Mouse (Mus musculus) spleen, postnatal 36 days (tissue): ENCODE data around the gene Egfem1.

Source experiments
- DNase-seq, 2 experiments: peaks; one replicate each; pipeline ENCODE4 v3.0.0; 2022; ENCODE audit warnings: low spot score in 2 of 2, mixed read lengths in 1 of 2

Egfem1 gene

DNA sequence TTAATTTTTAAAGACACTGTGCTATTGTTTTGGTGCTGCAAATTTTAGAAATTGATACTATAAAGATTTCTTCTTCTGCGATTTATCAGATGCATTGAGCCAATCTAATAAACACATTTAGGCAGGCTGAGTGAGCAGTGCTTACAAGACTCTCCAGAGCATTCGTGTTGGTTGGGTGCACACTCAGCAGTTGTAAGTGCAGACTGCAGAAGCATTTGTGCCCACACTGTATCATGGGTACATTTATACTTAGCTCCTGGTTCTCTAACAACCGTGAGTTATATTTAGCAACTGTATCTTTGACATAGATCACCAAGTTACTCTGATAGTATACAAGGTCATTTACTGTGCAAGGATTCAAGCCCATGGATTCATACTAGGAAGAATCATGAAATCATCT lies 264.0 kb downstream of the Egfem1 start:
- no peak for DNase-seq

DNA sequence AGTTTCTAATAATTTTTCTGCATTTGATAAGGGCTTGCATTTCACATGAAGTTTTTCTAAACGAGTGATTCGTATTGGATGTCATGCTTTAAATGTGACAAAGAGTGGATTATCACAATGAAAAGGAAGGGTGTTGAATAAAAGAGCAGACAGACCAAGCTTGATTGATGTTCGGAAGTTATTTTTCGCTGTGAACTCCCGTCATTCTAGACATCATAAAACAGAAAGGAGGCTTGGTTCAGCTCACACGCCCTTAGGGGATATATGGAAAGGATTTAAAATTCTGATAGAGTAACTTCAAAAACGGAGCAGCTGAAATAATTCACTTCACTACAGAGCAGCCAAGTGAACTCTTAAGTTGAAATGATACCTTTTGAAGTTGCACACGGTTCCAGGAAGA lies 285.1 kb downstream of the Egfem1 start:
- DNase-seq, result no peak

DNA sequence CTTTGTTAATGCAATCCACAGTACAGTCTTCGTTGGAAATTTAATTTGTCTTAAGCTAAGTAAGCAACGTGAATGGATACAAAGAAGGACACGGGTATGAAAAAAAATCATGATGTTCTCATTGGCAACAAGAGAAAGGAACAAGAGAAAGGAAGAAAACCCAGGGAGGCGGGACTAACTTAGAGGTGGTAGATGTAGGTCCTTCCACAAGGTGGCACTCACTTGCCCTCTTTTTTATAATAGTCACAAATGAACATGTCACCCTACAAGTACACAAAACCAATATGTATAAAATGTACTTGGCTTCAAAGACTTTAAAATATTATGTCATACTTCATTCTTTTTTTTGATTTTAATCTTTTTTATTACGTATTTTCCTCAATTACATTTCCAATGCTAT lies 288.7 kb downstream of the Egfem1 start:
- no peak for DNase-seq

DNA sequence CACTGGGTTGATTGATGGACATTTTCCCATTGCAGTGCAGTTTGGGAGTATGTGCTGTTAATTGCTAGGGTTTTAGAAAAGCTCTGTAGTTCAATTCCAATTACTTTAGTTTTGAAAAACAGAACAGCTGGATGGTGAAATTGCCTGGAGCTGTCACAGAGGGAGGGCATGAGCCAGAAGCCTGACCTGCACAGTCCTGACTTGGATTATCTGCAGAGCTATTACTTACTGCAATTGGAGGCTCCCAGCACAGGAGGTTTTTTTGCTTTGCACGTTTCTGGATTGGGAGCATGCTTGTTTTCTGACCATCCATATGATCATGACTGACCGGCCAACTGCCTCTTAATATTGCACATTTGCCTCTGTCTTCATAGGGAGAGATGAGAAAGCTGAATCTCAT lies 299.4 kb downstream of the Egfem1 start:
- DNase-seq, result no peak

DNA sequence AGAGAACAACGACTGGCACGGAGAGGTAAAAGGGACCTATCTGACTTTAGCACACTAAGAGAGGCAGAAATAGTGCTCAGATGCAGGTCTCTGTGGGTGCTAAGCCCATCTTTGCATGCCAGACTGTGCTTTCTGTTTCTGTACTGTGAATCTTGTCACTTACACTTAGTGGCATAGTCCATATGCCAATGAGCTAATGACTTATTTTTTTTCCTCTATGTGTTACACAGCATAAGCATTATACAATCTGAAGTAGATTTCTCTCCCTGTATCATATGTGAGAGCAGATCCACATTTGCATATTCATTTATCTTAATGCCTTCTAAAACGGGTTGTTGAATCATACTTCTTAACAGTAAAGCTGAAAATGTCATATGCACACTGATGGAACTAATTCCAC lies 317.2 kb downstream of the Egfem1 start:
- DNase-seq, result no peak

DNA sequence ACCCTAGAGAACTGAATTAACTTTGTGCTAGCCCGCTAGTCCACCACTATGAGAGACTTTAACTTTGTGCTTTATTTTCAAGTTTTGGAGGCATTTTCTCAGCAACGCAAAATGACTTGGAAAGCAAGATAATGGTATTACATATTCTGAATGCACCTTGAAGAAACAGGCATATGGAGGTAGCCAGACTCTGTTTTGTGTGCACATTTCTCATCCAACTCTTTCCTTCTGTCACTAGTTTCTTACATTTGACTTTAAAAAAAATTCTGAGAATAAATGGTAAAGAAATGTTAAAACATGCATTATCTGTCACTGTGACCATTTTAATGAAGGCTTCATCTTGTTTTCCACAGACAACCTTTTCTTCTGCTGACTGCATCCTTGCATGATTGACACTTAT lies 339.8 kb downstream of the Egfem1 start:
- DNase-seq, result no peak

DNA sequence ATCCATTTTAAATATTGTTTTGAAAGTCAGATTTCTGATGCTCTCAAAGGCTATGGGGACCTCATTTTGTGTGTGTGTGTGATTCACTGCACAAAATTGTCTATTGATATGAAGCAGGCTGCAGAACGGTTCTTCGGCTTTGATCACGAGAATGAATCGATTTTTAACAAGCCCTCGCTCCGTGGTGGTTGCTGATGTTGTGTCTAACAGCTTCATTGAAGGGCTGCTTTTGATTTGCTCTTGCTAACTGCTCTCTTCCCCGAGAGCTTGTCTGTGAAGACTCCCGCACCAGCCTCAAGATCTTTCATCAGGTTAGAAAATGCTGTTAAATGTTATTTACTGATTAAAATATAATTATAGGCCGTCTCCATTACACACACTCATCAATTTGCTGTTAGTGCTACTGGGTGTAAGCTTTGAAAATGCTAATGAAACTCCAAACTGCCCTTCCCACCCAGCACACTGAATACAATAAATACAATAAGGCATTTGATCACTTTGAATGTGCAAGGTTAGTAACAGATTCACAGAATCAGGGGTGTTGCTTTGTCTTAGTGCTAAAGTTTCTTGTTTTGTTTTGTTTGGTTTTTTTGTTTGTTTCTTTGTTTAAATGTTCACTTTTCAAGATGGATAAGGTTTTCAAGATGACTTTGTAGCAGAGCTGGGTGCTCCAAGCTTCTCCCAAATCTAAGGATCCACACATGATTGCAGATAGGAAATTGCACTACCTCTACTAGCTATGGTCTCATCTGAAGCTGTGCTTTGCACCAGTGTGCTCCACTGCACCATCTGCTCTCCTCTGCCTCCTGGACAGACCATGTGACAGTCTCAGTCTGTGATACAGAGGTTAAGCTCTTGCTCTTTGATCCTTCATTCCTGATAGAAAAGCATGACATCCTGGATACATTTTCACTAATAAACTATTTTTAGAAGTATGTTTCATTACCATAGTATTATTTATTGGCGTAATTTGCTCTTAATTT lies 350.6 kb downstream of the Egfem1 start:
- DNase-seq, result no peak

DNA sequence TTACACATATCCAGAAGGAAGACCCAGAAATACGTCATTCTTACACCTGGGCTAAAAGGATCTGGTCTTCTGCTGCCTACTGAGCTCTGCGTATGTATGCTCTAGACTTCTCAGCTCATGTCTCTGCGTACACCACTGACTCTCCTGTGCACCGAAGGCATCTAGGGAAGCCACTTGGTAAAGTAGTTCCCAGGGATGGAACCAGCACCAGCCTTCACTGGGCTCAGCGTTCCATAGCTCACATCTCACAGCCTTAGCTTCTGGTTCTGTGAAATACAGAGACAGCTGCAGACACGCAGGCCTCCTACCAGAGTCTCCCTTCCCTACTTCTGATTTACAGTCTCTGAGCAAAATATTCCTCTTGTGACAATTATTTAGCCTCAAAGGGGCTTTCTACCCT lies 361.2 kb downstream of the Egfem1 start:
- DNase-seq, result no peak

DNA sequence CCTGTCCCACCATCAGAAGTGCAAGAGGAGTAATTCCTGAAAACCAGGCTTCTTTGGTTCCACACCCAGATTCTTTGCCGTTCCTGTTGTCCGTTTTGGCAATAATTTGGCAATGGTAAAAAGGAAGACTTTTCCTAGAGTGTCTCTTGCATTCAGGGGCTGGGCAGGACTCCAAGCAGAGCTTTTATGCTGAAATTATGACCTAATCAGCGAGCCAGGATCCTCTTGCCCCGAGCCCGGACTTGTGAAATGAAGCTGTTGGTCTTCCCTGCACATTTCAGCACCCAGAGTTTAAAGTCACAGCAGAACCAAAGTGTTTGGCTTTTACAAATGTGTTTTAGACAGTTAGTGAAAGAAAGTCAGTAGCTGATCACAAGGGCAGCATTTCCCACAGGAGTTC lies 362.8 kb downstream of the Egfem1 start:
- no peak for DNase-seq

DNA sequence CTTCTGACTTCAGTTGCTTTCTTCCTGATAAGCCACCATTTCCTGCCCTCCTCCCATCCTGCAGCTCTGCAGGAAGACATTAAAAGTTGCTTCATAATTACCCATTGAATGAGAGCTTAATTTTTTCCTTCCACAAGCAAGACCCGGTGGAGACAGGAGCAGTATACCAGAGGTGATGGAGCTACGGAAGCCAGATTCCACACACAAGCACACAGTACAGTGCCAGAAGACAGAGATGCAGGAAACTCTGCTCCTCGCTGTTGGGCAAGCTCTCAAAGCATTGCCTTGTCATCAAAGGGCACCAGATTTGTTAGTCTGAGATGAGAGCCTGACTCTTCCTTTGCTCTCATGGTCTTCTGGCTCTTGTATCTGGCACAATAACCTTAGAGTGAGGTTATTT lies 364.3 kb downstream of the Egfem1 start:
- no peak for DNase-seq

DNA sequence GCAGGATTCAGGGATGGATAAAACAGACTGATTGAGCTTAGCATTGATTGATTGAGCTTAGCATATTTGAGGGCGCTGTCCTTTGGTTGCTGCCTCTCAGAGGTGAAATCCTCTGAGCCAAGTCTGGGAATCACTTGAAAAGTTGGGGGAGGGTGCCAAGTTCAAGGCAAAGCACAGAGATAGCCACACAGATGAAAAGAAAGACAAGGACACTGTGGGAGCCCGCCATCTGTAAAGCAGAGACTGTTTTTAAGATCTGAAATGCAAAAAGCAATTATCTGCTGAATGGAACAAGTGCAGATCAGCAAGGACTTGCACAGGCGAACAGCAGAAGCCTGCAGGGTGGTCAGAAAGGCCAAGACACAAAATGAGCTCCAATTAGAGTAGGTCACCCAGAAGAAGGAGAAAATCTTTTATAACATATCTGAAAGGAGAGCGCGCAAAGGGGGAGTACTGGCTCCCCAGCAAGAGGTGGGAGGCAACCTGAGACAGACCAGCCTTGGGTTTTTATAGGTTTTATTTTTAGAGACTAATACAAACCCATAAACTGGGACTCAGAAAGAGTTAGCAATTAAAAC lies 367.1 kb downstream of the Egfem1 start:
- DNase-seq, result no peak

DNA sequence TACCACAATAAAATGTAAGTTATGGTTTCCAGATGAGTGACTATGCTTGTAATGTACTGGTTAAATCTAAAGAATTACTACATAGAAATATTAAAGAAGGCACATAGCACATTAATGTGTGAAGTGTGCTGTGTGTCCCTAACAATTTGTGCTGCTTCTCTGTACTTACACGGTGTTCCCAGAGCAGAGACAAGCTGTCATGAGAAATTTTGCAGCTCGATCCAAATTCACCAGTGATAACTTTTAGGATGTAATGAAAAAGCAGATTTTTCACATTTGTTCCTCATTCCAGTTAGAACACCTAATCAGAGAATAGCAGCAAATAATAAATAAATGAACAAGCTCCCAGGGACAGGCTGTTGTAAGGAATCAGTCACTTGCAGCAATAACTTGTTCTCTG lies 416.4 kb downstream of the Egfem1 start:
- DNase-seq, result no peak

DNA sequence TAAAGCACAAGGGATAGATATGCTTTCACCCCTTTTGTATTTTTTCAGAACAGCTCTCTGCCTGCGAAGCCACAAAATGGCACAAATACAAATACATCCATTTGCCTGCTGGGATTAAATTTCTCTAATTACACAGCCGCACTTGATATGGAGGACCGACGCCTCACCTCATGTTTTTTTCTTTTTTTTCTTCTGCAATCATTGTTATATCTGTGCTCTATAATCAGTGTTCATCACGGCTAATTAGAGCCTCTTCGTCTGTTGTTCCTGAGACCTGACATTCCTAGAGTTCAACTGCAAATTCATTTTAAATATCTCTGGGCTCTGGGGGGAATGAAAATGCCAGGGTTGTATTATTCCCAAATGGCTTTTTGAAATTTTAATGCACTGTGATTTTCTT lies 417.4 kb downstream of the Egfem1 start:
- no peak for DNase-seq

DNA sequence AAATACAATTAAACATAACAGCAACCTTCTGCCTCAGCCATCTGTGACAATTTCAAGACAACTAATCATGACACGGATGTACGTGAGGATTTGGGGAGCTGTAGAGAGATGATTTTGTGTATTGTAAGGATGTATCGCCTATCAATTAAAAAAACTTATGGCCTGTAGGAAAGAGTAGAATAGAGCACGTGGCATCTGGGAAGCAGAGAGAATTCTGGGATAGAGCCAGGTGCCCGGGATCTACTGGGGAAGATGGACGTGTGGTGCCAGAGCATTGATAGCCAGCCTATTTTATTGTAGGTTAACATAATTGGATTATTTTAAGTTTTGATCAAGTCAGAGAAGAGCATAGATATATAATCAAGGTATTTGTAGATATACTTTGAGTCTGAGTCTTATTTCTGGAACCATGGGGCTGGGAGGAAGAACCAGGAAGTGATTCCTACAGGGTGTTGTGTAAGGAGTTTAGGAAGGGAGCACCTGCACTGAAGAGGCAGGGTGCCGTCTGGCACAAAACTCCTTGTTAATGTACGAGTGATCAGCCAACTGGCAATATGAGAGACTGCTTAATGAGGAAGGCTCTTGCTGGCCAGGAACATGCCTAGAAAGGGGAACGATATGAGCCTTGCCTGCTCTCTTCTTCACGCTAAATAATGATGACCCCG lies 443.6 kb downstream of the Egfem1 start:
- no peak for DNase-seq

DNA sequence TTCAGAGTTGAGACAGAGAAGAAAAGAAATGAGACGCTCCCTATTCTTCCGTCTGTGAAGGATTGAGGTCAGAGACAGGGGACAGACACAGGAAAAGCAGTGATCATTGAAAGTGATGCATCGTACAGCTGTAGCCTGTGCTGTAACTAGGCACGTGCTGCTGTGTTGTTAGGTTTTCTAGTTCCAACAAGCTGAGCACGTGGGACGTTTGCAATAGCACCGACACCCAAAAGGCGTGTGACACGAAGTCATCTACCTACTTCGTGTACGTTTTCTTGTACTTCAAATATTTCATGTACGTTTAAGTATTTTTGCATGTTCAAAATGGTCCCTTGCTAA lies 444.1 kb downstream of the Egfem1 start:
- no peak for DNase-seq

DNA sequence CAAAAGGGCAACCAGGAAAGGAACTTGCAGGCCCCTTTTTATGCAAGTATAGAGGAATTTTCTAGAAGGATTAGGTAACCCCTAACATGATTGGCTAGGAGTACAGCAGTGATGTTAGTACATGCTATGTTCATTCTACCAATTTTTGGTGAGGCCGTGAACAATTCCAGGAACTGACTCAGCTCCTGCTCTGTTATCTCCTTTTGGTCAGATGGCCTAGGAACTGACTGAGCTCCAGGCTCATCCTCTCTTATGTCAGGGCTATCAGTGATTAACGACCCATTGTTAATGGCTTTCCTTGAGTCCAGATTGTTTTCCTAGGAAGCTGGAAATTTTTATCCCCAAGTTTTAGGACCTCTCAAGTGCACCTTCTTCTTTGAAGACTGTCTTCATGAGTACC lies 457.4 kb downstream of the Egfem1 start:
- no peak for DNase-seq

DNA sequence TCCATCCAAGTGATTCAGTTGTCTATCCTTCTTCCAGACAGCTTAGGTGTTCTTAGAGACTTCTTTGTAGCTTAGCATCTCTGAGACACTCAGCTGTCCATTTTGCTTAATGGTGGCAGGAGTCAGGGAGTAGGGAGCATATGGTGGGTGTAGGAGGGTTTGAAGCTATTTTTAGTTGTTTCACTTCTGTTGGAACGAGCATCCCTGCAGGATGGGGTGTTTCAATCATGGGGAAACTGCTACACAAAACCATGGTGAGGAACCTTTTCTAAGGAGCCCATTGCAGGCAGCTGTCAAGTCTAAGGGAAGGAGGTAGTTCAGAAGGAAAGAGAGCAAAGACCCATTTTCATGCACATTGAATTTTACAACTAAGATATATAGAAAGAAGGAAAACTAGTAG lies 458.1 kb downstream of the Egfem1 start:
- DNase-seq, result no peak

DNA sequence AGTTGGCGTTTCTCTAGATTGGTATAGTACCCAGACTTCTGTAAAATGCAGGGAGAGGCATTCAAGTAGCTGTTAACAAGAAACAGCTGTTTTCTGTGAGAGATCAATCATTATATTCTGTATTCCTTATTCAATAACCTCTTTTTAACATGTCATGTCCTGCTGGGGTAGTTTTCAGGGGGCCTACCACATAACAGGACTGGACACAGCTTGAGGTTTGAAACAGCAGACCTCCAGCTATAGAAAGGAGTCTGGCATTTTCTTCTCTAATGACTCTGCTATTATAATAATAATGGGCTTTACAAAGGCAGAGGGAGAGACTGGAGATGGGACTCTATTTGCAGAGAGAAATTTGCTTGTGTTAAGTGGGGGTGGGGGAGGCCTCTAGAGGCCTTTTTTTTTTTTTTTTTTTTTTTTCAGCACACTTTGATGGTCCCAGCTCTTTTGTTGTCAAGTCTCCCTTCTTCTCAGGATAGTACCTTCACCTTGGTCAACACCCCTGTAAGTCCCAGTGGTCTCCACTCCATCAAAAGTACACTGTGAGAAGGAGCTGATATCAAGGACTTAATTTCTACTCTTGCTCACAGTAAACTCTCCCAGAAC lies 459.8 kb downstream of the Egfem1 start:
- no peak for DNase-seq

DNA sequence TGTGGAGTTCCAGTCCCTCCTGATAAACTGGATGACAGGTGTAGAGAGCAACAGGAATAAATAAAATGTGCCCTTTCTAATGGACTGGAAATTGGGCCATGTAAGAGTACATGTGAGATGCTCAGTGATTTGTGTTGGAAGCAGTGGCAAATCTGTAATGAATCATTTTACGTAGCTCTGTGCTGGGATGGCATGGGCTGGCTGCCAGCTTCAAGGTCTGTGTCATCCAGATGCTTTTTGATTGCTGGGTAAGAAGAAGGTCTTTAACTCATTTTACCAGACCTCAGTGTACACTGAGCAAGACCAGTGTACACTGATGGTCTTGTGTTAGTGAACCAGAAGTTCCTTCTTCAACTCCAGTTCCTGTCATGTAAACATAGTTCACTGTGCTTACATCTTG lies 462.2 kb downstream of the Egfem1 start:
- no peak for DNase-seq

DNA sequence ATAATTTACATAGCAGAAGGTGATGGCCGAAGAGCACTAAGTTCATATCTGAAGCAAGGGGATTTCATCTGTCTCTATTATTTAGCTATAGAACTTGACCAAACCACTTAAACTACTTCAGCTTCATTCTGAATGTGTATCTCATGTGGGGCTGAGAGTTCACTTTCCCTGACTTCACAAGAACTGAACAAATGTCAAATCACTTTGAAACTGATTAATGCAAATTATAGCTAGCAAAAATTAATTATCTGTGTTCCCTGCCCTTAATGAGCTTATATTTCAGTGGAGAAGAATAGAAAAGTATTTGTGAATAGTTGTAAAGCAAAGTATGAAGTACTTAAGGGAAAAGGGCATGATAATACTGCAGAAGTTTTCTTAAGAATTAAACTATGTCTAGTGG lies 481.3 kb downstream of the Egfem1 start:
- no peak for DNase-seq

DNA sequence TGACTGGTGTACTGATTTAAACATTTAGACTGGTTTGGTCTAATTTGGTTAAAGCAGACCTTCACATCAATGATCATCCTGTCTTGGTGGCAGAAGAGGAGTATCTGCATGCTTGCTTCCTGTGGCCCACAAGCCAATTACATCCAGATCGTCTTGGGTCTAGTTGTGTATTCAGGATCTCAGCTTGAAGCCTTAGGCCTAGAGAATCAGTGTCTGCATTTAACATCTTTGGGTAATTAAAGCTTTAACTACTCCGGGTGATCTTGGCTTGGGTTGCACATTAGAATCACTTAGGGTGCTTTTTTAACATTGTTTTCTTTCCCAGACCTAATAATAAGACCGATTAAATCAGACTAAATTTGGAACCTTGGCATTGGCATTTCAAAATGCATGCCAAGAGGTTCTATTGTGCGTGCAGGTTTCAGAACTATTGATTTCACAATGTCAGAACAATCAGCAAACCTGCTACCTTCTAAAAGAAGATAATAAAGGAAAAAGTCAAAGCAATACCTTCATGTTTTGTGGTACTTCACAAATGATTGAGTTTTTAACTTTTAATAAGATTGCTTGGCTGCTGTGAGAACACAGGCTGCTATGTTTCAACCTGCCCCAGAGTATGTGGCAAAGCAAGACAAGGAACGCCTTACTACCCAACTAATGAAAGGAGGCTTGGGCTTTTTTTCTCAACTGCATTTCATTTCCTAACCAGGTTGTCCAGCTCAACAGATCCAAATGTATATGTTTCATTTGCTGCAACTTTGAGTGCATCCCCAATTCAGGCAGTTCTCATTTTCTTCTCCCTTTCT lies 496.4 kb downstream of the Egfem1 start:
- DNase-seq, result no peak

DNA sequence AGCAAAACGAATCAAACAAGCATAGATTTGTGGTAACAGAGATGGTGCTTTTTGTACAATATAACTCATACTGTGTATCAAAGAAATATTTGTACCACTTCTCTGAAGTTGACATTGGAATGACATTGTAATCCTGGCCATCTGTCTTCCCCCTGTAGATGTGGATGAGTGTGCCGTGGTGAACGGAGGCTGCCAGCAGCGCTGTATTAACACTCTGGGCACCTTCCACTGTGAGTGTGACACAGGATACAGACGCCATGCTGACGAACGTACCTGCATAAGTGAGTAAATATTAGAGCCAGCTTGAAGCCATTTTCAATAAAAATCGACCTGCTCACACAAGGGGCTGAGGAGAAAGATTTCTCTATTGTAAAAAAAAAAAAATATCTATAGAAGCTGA lies 500.9 kb downstream of the Egfem1 start:
- no peak for DNase-seq
